Mouse (Mus musculus) liver, embryonic 12.5 days (tissue): ENCODE results near the gene Ifih1. TPM values are rescaled to one million over a fixed set of nuclear protein-coding genes. Genes with fewer than 3 reads are reported as not detected.
A peak's percentile ranks its signal among the peaks of the same experiment; 100 is the strongest.

Source experiments
- ATAC-seq: fragments of 200-750 bp; cut with Nextera tagmentation; 2 replicates; pipeline ENCODE4 v1.8.0; 2017; ENCODE audit warnings: moderate number of reproducible peaks, mild to moderate bottlenecking, moderate library complexity
- H3K27ac ChIP-seq: fragments of 300-500 bp; sonication (generic); 2 replicates; pipeline ENCODE4 v1.5.1; 2016; ENCODE audit warnings: mild to moderate bottlenecking
- H3K27me3 ChIP-seq: fragments of 300-500 bp; sonication (generic); replicated peaks from 2 replicates; pipeline ENCODE4 v1.6.1; 2016; ENCODE audit warnings: mild to moderate bottlenecking, moderate library complexity
- H3K36me3 ChIP-seq: fragments of 300-500 bp; sonication (generic); 2 replicates; pipeline ENCODE4 v1.6.1; 2016; ENCODE audit warnings: mild to moderate bottlenecking, moderate library complexity
- H3K4me1 ChIP-seq: fragments of 300-500 bp; sonication (generic); 2 replicates; pipeline ENCODE4 v1.6.1; 2016
- H3K4me2 ChIP-seq: fragments of 300-500 bp; sonication (generic); 2 replicates; pipeline ENCODE4 v1.6.1; 2016; ENCODE audit warnings: mild to moderate bottlenecking, moderate library complexity
- H3K4me3 ChIP-seq: fragments of 300-500 bp; sonication (generic); 2 replicates; pipeline ENCODE4 v1.5.1; 2016; ENCODE audit warnings: mild to moderate bottlenecking, moderate library complexity
- H3K9ac ChIP-seq: fragments of 300-500 bp; sonication (generic); 2 replicates; pipeline ENCODE4 v1.6.1; 2016; ENCODE audit warnings: mild to moderate bottlenecking, moderate library complexity
- H3K9me3 ChIP-seq: fragments of 300-500 bp; sonication (generic); replicated peaks from 2 replicates; pipeline ENCODE4 v1.6.1; 2016; ENCODE audit warnings: mild to moderate bottlenecking, moderate library complexity
- WGBS: fragments of 180-500 bp; shearing (Covaris S2); methylation state at CpG from one replicate; pipeline ENCODE4 v1.1.7; 2016; ENCODE audit not compliant: insufficient replicate concordance; 5-methylcytosine and 5-hydroxymethylcytosine counted together
- polyA plus RNA-seq: library from polyadenylated mRNA; unstranded; fragments of >200 nt; fragmentation: Nextera tagmentation; extraction: Ambion mirVana; gene quantifications from 2 replicates; pipeline ENCODE4 v1.2.1, GENCODE M21; 2016

Gene Ifih1
- polyA plus RNA-seq, 1 experiment from 2014 or later: 3.2 TPM

GRCm38 (mm10) chr2:62660565-62660964 is 14.5 kb upstream of the Ifih1 start:
- Histone ChIP-seq H3K9me3 (no peaks in the 10 kb centered on the region), H3K27me3 (no peaks in the 10 kb centered on the region), H3K4me2 (no peak overlapping the region), H3K9ac (no peak overlapping the region), H3K4me1 (peaks cover 4% of the 10 kb centered on the region; the same call in 1 of the 2 replicates), H3K4me3 (no peak overlapping the region), H3K27ac (no peak overlapping the region), H3K36me3 (no peaks in the 10 kb centered on the region)
- WGBS: 37% methylated on average over 6 of the region's 6 CpGs
- ATAC-seq: no peak

DNA sequence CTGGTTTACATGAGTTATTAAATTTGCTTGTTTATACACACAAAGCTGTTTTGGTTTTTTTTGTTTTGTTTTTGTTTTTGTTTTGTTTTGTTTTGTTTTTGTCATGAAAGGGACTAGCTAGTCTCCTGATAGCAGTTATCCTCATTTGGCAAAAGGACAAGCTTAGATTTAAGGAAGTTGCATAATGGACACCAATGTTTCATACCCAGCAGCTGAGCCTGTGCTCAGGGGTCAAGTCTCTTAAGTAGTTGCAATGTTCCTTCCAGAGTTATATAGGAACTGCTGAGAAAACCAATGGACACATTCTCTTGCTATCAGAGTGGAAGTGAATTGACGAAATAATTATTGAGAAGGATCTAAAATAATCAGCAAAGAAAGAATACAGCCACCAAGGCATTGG is 10.0 kb upstream of the Ifih1 start:
- no peaks in the 10 kb centered on the region for H3K27me3 ChIP-seq
- no peaks in the 10 kb centered on the region for H3K36me3 ChIP-seq
- H3K4me3 ChIP-seq: no peak overlapping the region
- H3K9me3 ChIP-seq: no peaks in the 10 kb centered on the region
- H3K27ac ChIP-seq: no peak overlapping the region
- H3K4me2 ChIP-seq: no peak overlapping the region
- WGBS: 47% methylated on average over 1 of the region's 1 CpGs
- ATAC-seq: no peak
- H3K4me1 ChIP-seq: no peaks in the 10 kb centered on the region
- no peak overlapping the region for H3K9ac ChIP-seq

- Histone ChIP-seq H3K4me1 (no peaks in the 10 kb centered on the region), H3K9ac (no peak overlapping the region), H3K9me3 (no peaks in the 10 kb centered on the region), H3K27me3 (no peaks in the 10 kb centered on the region), H3K36me3 (no peaks in the 10 kb centered on the region), H3K4me3 (no peak overlapping the region), H3K27ac (no peak overlapping the region), H3K4me2 (no peak overlapping the region)
- 34% methylated on average over 7 of the region's 7 CpGs for WGBS
- ATAC-seq: peak; percentile 60
Observed at GRCm38 (mm10) chr2:62654519-62655338, 8.7 kb upstream of the Ifih1 start.

DNA sequence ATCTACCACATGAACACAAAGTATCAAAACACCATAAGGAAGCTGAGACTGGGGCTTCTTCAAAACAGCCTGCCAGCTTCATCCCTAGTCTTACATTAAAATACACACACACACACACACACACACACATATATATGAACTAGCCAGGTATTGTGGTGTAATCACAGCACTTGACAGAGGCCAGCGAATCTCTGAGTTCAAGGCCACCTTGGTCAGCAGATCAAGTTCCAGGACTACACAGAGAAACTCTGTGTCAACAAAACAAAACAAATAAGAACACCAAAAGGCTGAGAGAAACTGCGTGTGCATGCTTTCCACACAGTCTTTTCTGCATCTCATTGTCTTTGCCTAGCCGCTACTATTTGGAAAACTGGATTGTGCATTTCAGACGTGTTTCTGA is 6.4 kb upstream of the Ifih1 start:
- no peak for ATAC-seq
- H3K27ac ChIP-seq: no peak overlapping the region
- H3K4me2 ChIP-seq: no peak overlapping the region
- no peaks in the 10 kb centered on the region for H3K9me3 ChIP-seq
- H3K36me3 ChIP-seq: no peaks in the 10 kb centered on the region
- no peak overlapping the region for H3K9ac ChIP-seq
- H3K4me1 ChIP-seq: no peaks in the 10 kb centered on the region
- no peak overlapping the region for H3K4me3 ChIP-seq
- no peaks in the 10 kb centered on the region for H3K27me3 ChIP-seq
- WGBS: 65% methylated on average over 4 of the region's 4 CpGs

GRCm38 (mm10) chr2:62651890-62652289 is 5.8 kb upstream of the Ifih1 start:
- Histone ChIP-seq H3K27ac (no peak overlapping the region), H3K27me3 (no peaks in the 10 kb centered on the region), H3K4me3 (no peak overlapping the region), H3K9me3 (no peaks in the 10 kb centered on the region), H3K9ac (no peak overlapping the region), H3K4me2 (no peak overlapping the region), H3K4me1 (no peaks in the 10 kb centered on the region), H3K36me3 (no peaks in the 10 kb centered on the region)
- no peak for ATAC-seq
- WGBS: 48% methylated on average over 4 of the region's 4 CpGs

DNA sequence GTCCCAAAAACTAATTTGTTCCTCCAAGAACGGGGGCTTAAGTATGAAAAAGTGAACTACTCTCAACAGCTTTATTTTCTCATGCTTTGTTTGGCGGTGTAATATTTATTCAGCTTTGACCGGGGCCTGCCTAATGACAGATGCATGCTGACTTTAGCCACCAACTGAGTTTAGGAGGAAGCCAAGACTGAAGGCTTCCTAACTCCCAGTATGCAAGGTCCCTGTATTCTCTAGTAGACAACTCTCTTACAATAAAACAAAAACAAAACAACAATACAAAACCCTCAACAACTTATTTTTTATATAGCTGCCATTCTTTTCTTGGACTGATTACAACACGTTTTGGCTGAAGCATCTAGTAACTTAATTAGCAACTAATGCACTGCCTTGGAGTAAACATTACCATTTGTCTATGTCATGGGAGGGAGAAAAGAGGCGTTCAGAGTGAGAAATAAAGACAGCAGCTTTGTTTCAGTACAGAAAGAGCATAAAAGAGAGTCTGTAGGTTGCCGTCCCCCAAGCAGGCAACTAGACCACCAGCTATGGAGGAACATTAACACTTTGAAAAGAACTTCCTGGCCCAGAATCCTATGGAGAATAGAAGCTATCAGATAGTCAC is 725 bp upstream of the Ifih1 start:
- H3K36me3 ChIP-seq: no peaks in the 10 kb centered on the region
- peak overlapping the region; percentile 69; the same call in 1 of the 2 replicates for H3K27ac ChIP-seq
- H3K4me1 ChIP-seq: peaks cover 28% of the 10 kb centered on the region
- ATAC-seq: no peak
- no peaks in the 10 kb centered on the region for H3K27me3 ChIP-seq
- H3K9ac ChIP-seq: peak overlapping the region; percentile 78
- H3K9me3 ChIP-seq: no peaks in the 10 kb centered on the region
- 35% methylated on average over 6 of the region's 6 CpGs for WGBS
- H3K4me2 ChIP-seq: peak overlapping the region; percentile 83
- H3K4me3 ChIP-seq: peak overlapping the region; percentile 77

DNA sequence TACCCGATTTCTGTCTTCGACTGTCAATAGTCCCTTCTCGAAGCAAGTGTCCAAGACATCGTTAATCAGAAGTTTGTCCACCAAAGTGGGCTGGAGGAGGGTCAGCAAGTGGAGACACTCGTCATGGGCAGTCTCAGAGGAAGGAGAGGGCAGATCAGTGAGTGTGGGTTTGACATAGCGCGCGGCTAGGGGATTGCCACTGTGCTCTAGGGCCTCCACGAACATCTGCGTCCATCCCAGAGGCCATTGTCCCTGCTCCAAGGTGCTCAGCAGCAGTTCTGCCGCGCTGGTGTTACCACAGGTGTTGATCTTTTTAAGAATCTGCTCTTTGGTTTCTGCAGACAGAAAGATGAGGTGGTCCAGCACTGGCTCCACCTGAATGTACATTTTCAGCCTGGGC is 580 bp downstream of the Ifih1 start:
- ATAC-seq: peak; percentile 58
- no peaks in the 10 kb centered on the region for H3K9me3 ChIP-seq
- peaks cover 28% of the 10 kb centered on the region for H3K4me1 ChIP-seq
- peak overlapping the region; percentile 83 for H3K4me2 ChIP-seq
- H3K27ac ChIP-seq: 0 out of 2 replicates have a peak overlapping the region, but pooled peaks have one; percentile 69
- H3K4me3 ChIP-seq: peak overlapping the region; percentile 77
- H3K27me3 ChIP-seq: no peaks in the 10 kb centered on the region
- H3K36me3 ChIP-seq: no peaks in the 10 kb centered on the region
- 21% methylated on average over 12 of the region's 12 CpGs for WGBS
- H3K9ac ChIP-seq: peak overlapping the region; percentile 78

DNA sequence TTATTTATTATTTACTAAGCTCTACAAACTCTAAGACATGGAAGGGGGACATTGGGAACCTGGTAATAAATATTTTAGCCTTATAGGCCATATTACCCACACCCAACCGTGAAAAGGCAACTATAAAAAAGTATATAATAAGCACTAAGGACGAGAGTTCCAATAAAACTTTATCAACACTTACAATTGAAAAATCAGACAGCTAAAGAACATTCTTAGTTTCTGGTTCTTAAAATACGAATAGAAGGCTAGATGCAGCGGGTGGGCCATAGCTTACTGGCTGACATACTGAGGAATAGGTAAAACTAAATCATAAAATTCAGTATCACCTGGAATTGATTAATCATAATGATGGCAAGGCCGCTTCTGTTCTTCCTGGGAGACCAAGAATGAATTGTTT is 1.2 kb downstream of the Ifih1 start:
- Histone ChIP-seq H3K4me1 (peaks cover 28% of the 10 kb centered on the region), H3K9me3 (no peaks in the 10 kb centered on the region), H3K36me3 (no peaks in the 10 kb centered on the region), H3K9ac (no peak overlapping the region), H3K4me3 (peak overlapping the region; percentile 77; the same call in 1 of the 2 replicates), H3K27ac (no peak overlapping the region), H3K27me3 (no peaks in the 10 kb centered on the region), H3K4me2 (peak overlapping the region; percentile 83)
- ATAC-seq: no peak
- WGBS: 77% methylated on average over 5 of the region's 5 CpGs

GRCm38 (mm10) chr2:62643405-62644305 is 2.4 kb downstream of the Ifih1 start:
- Histone ChIP-seq H3K27ac (no peak overlapping the region), H3K4me3 (peak overlapping the region; percentile 6; the same call in 1 of the 2 replicates), H3K4me2 (peak overlapping the region; percentile 38), H3K9me3 (no peaks in the 10 kb centered on the region), H3K4me1 (peaks cover 28% of the 10 kb centered on the region), H3K9ac (no peak overlapping the region), H3K36me3 (no peaks in the 10 kb centered on the region), H3K27me3 (no peaks in the 10 kb centered on the region)
- no peak for ATAC-seq
- WGBS: 56% methylated on average over 21 of the region's 21 CpGs

DNA sequence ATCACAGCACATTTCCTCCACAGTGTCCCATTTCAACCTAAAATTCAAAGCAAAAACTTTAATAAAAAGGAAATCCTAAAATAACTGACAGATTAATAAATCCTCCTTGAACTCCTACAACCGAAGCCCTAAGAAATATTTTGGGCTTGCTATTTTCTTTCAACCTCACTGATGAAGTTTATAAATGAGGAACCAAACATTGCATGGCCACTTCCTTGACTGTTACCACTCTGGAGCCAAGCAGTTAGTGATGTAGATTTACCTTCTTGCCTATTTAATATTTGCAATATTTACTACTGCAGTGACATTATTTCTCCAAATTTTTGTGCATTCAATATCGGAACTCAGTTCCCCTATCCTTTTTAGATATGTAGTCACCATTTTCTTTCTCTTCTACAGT is 6.2 kb downstream of the Ifih1 start:
- no peak overlapping the region for H3K27ac ChIP-seq
- H3K36me3 ChIP-seq: no peaks in the 10 kb centered on the region
- peaks cover 14% of the 10 kb centered on the region; the same call in 1 of the 2 replicates for H3K4me1 ChIP-seq
- H3K9me3 ChIP-seq: no peaks in the 10 kb centered on the region
- H3K4me3 ChIP-seq: no peak overlapping the region
- H3K27me3 ChIP-seq: no peaks in the 10 kb centered on the region
- no peak overlapping the region for H3K4me2 ChIP-seq
- 72% methylated on average over 2 of the region's 2 CpGs for WGBS
- no peak overlapping the region for H3K9ac ChIP-seq
- no peak for ATAC-seq

DNA sequence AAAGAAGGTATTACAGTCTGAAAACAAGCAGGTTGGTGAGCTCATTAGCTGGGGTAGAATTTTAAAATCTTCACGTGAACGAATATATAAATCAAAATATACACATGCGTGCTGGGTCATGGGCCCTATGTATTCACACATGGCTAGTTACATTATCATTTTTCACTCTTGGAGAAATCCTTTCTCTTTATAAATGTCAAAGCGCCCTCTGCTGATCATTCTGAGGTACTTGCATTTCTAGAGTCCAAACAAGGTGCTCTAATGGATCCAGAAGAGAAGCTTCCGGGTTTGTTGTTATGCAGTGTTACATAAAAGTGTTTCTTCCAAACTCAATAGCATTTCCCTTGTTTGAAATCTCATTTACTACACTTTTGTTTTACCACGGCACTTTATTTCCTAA is 15.6 kb downstream of the Ifih1 start:
- no peaks in the 10 kb centered on the region for H3K36me3 ChIP-seq
- no peaks in the 10 kb centered on the region for H3K9me3 ChIP-seq
- WGBS: 14% methylated on average over 6 of the region's 6 CpGs
- H3K4me2 ChIP-seq: no peak overlapping the region
- no peak overlapping the region for H3K27ac ChIP-seq
- H3K27me3 ChIP-seq: no peaks in the 10 kb centered on the region
- H3K4me3 ChIP-seq: no peak overlapping the region
- H3K9ac ChIP-seq: no peak overlapping the region
- H3K4me1 ChIP-seq: peaks cover 3% of the 10 kb centered on the region; the same call in 1 of the 2 replicates
- peak; percentile 58 for ATAC-seq
